Mouse (Mus musculus) limb, embryonic 12.5 days (tissue): ENCODE results near the gene Gpr6. TPM values are rescaled to one million over a fixed set of nuclear protein-coding genes. Genes with fewer than 3 reads are reported as not detected.

Experiments
- ATAC-seq: fragments of 200-750 bp; cut with Nextera tagmentation; 2 replicates; pipeline ENCODE4 v1.8.0; 2017; ENCODE audit warnings: low read depth, moderate TSS enrichment; ENCODE audit not compliant: insufficient number of reproducible peaks, insufficient read depth, low FRiP score, low TSS enrichment
- H3K27ac ChIP-seq: fragments of 300-500 bp; sonication (generic); 2 replicates; pipeline ENCODE4 v1.5.1; 2016; ENCODE audit warnings: mild to moderate bottlenecking, moderate library complexity
- H3K27me3 ChIP-seq: fragments of 300-500 bp; sonication (generic); 2 replicates; pipeline ENCODE4 v1.6.1; 2016; ENCODE audit warnings: mild to moderate bottlenecking, moderate library complexity
- H3K36me3 ChIP-seq: fragments of 300-500 bp; sonication (generic); 2 replicates; pipeline ENCODE4 v1.6.1; 2016; ENCODE audit warnings: mild to moderate bottlenecking, moderate library complexity
- H3K4me1 ChIP-seq: fragments of 300-500 bp; sonication (generic); replicated peaks from 2 replicates; pipeline ENCODE4 v1.6.1; 2016
- H3K4me2 ChIP-seq: fragments of 300-500 bp; sonication (generic); 2 replicates; pipeline ENCODE4 v1.6.1; 2016; ENCODE audit warnings: mild to moderate bottlenecking, moderate library complexity
- H3K4me3 ChIP-seq: fragments of 300-500 bp; sonication (generic); replicated peaks from 2 replicates; pipeline ENCODE4 v1.5.1; 2016; ENCODE audit warnings: mild to moderate bottlenecking
- H3K9ac ChIP-seq: fragments of 300-500 bp; sonication (generic); replicated peaks from 2 replicates; pipeline ENCODE4 v1.6.1; 2016; ENCODE audit warnings: mild to moderate bottlenecking, moderate library complexity
- H3K9me3 ChIP-seq: fragments of 300-500 bp; sonication (generic); 2 replicates; pipeline ENCODE4 v1.6.1; 2016; ENCODE audit warnings: mild to moderate bottlenecking, moderate library complexity
- WGBS: fragments of 180-500 bp; shearing (Covaris S2); methylation state at CpG from one replicate; pipeline ENCODE4 v1.1.7; 2016; 5-methylcytosine and 5-hydroxymethylcytosine counted together
- polyA plus RNA-seq: library from polyadenylated mRNA; unstranded; fragments of >200 nt; fragmentation: Nextera tagmentation; extraction: Ambion mirVana; gene quantifications from 2 replicates; pipeline ENCODE4 v1.2.1, GENCODE M21; 2016

The Gpr6 gene
- polyA plus RNA-seq = not detected in 2 replicates

GRCm38 (mm10) chr10:41072116-41072515, at the start of gene Gpr6:
Gpr6 (minus strand) TSS chr10:41072285.
- H3K9ac ChIP-seq = no peak within 1 kb of the TSS
- H3K27ac ChIP-seq = no peak within 1 kb of the TSS
- ATAC-seq = no peak
- peaks cover 13% of the 10 kb centered on the region; the same call in 1 of the 2 replicates for H3K4me1 ChIP-seq
- H3K4me3 ChIP-seq = peak within 1 kb of the TSS; percentile 7; the same call in 1 of the 2 replicates
- H3K36me3 ChIP-seq = no peaks in the 10 kb centered on the region
- H3K4me2 ChIP-seq = peak within 1 kb of the TSS; percentile 35
- H3K27me3 ChIP-seq = peaks cover 53% of the 10 kb centered on the region
- no peaks in the 10 kb centered on the region for H3K9me3 ChIP-seq
- WGBS = 1% methylated on average over 23 of the region's 23 CpGs

GRCm38 (mm10) chr10:41100060-41100459, 28.0 kb upstream of the Gpr6 start:
- no peak overlapping the region for H3K9ac ChIP-seq
- H3K27ac ChIP-seq = no peak overlapping the region
- WGBS = 84% methylated on average over 2 of the region's 2 CpGs
- no peak overlapping the region for H3K4me3 ChIP-seq
- H3K4me1 ChIP-seq = no peaks in the 10 kb centered on the region
- ATAC-seq = no peak
- no peaks in the 10 kb centered on the region for H3K27me3 ChIP-seq
- H3K4me2 ChIP-seq = no peak overlapping the region
- no peaks in the 10 kb centered on the region for H3K9me3 ChIP-seq
- no peaks in the 10 kb centered on the region for H3K36me3 ChIP-seq

GRCm38 (mm10) chr10:41098137-41098536, 26.1 kb upstream of the Gpr6 start:
- Histone ChIP-seq H3K9ac (no peak overlapping the region), H3K4me1 (no peaks in the 10 kb centered on the region), H3K9me3 (no peaks in the 10 kb centered on the region), H3K27me3 (no peaks in the 10 kb centered on the region), H3K4me3 (no peak overlapping the region), H3K4me2 (no peak overlapping the region), H3K36me3 (no peaks in the 10 kb centered on the region), H3K27ac (no peak overlapping the region)
- ATAC-seq = no peak
- WGBS = 87% methylated on average over 6 of the region's 6 CpGs

GRCm38 (mm10) chr10:41088852-41089251, 16.8 kb upstream of the Gpr6 start:
- no peak overlapping the region for H3K4me2 ChIP-seq
- no peak overlapping the region for H3K4me3 ChIP-seq
- WGBS = 51% methylated on average over 7 of the region's 7 CpGs
- no peak for ATAC-seq
- H3K9ac ChIP-seq = no peak overlapping the region
- H3K9me3 ChIP-seq = no peaks in the 10 kb centered on the region
- no peak overlapping the region for H3K27ac ChIP-seq
- H3K4me1 ChIP-seq = no peaks in the 10 kb centered on the region
- H3K27me3 ChIP-seq = no peaks in the 10 kb centered on the region
- no peaks in the 10 kb centered on the region for H3K36me3 ChIP-seq

- H3K4me2 ChIP-seq = peak overlapping the region; percentile 35; the same call in 1 of the 2 replicates
Measured at GRCm38 (mm10) chr10:41071696-41072095, 389 bp downstream of the Gpr6 start.

GRCm38 (mm10) chr10:41070693-41071651, 1.1 kb downstream of the Gpr6 start:
- no peaks in the 10 kb centered on the region for H3K9me3 ChIP-seq
- no peak overlapping the region for H3K27ac ChIP-seq
- peaks cover 53% of the 10 kb centered on the region for H3K27me3 ChIP-seq
- no peak overlapping the region for H3K9ac ChIP-seq
- H3K36me3 ChIP-seq = no peaks in the 10 kb centered on the region
- peak overlapping the region; percentile 21; the same call in 1 of the 2 replicates for H3K4me2 ChIP-seq
- peaks cover 13% of the 10 kb centered on the region; the same call in 1 of the 2 replicates for H3K4me1 ChIP-seq
- 3% methylated on average over 68 of the region's 68 CpGs for WGBS
- H3K4me3 ChIP-seq = peak overlapping the region; percentile 7; the same call in 1 of the 2 replicates
- ATAC-seq = no peak

More at GRCm38 (mm10) chr10:41071696-41072095, 389 bp downstream of the Gpr6 start:
- 2% methylated on average over 11 of the region's 11 CpGs for WGBS
- no peak for ATAC-seq
- Histone ChIP-seq H3K9me3 (no peaks in the 10 kb centered on the region), H3K4me3 (peak overlapping the region; percentile 7; the same call in 1 of the 2 replicates), H3K36me3 (no peaks in the 10 kb centered on the region), H3K9ac (no peak overlapping the region), H3K27ac (no peak overlapping the region), H3K4me1 (peaks cover 13% of the 10 kb centered on the region; the same call in 1 of the 2 replicates), H3K27me3 (peaks cover 53% of the 10 kb centered on the region)

GRCm38 (mm10) chr10:41060250-41060831, 11.7 kb downstream of the Gpr6 start:
- Histone ChIP-seq H3K36me3 (no peaks in the 10 kb centered on the region), H3K27ac (no peak overlapping the region), H3K9me3 (no peaks in the 10 kb centered on the region), H3K9ac (no peak overlapping the region), H3K4me2 (no peak overlapping the region), H3K4me1 (no peaks in the 10 kb centered on the region), H3K27me3 (0 out of 2 replicates have a peak, but pooled peaks cover 5% of the 10 kb centered on the region), H3K4me3 (no peak overlapping the region)
- 74% methylated on average over 4 of the region's 4 CpGs for WGBS
- ATAC-seq = no peak

- no peak overlapping the region for H3K9ac ChIP-seq
- ATAC-seq = no peak
- no peak overlapping the region for H3K4me2 ChIP-seq
- H3K27ac ChIP-seq = no peak overlapping the region
- no peak overlapping the region for H3K4me3 ChIP-seq
- no peaks in the 10 kb centered on the region for H3K36me3 ChIP-seq
- 75% methylated on average over 9 of the region's 9 CpGs for WGBS
- no peaks in the 10 kb centered on the region for H3K9me3 ChIP-seq
- no peaks in the 10 kb centered on the region for H3K4me1 ChIP-seq
- no peaks in the 10 kb centered on the region for H3K27me3 ChIP-seq
Measured at GRCm38 (mm10) chr10:41055581-41055980, 16.5 kb downstream of the Gpr6 start.

GRCm38 (mm10) chr10:41054005-41054404, 18.1 kb downstream of the Gpr6 start:
- Histone ChIP-seq H3K27me3 (no peaks in the 10 kb centered on the region), H3K27ac (no peak overlapping the region), H3K4me2 (no peak overlapping the region), H3K9me3 (no peaks in the 10 kb centered on the region), H3K4me3 (no peak overlapping the region), H3K9ac (no peak overlapping the region), H3K4me1 (no peaks in the 10 kb centered on the region), H3K36me3 (no peaks in the 10 kb centered on the region)
- ATAC-seq = no peak
- WGBS = 77% methylated on average over 5 of the region's 5 CpGs

GRCm38 (mm10) chr10:41042272-41042671, 29.8 kb downstream of the Gpr6 start:
- Histone ChIP-seq H3K9ac (no peak overlapping the region), H3K4me3 (no peak overlapping the region), H3K9me3 (no peaks in the 10 kb centered on the region), H3K4me2 (no peak overlapping the region), H3K27me3 (no peaks in the 10 kb centered on the region), H3K27ac (no peak overlapping the region), H3K4me1 (no peaks in the 10 kb centered on the region), H3K36me3 (no peaks in the 10 kb centered on the region)
- ATAC-seq = no peak
- 63% methylated on average over 11 of the region's 11 CpGs for WGBS

- no peak overlapping the region for H3K27ac ChIP-seq
- no peak overlapping the region for H3K4me2 ChIP-seq
- H3K9ac ChIP-seq = no peak overlapping the region
- no peaks in the 10 kb centered on the region for H3K9me3 ChIP-seq
- WGBS = 77% methylated on average over 9 of the region's 9 CpGs
- H3K4me1 ChIP-seq = no peaks in the 10 kb centered on the region
- no peaks in the 10 kb centered on the region for H3K36me3 ChIP-seq
- no peaks in the 10 kb centered on the region for H3K27me3 ChIP-seq
- H3K4me3 ChIP-seq = no peak overlapping the region
- no peak for ATAC-seq
Measured at GRCm38 (mm10) chr10:41041478-41041877, 30.6 kb downstream of the Gpr6 start.
